Mouse (Mus musculus) cerebellum, adult 9-11 months (tissue): ENCODE results near the gene Adar.

Experiments
- DNase-seq: peaks from one replicate; pipeline ENCODE4 v3.0.0; 2022

The Adar gene

GRCm38 (mm10) chr3:89732091-89732490, 17.3 kb downstream of the Adar start:
- DNase-seq: no peak

GRCm38 (mm10) chr3:89738509-89738908, 23.7 kb downstream of the Adar start:
- no peak for DNase-seq

GRCm38 (mm10) chr3:89752307-89752706, 37.5 kb downstream of the Adar start:
- no peak for DNase-seq

- peak; percentile 63 for DNase-seq
Measured at GRCm38 (mm10) chr3:89755283-89755682, 40.5 kb downstream of the Adar start.

- DNase-seq: peak; percentile 62
Measured at GRCm38 (mm10) chr3:89757851-89758250, 43.0 kb downstream of the Adar start.

GRCm38 (mm10) chr3:89759786-89760185, 45.0 kb downstream of the Adar start:
- DNase-seq: peak; percentile 94

- DNase-seq: peak; percentile 74
Measured at GRCm38 (mm10) chr3:89764119-89764724, 49.4 kb downstream of the Adar start, which contains the start of gene Chrnb2. Gene Chrnb2, minus strand, starts transcription at chr3:89764632.

- DNase-seq: no peak
Measured at GRCm38 (mm10) chr3:89769584-89769983, 54.8 kb downstream of the Adar start.

GRCm38 (mm10) chr3:89770425-89771002, 55.7 kb downstream of the Adar start:
- no peak for DNase-seq

- peak; percentile 91 for DNase-seq
Measured at GRCm38 (mm10) chr3:89772588-89772967, 57.8 kb downstream of the Adar start.

- peak; percentile 98 for DNase-seq
Measured at GRCm38 (mm10) chr3:89772968-89773709, 58.3 kb downstream of the Adar start, which contains the start of gene Ube2q1. Gene Ube2q1, plus strand, starts transcription at chr3:89773616.

GRCm38 (mm10) chr3:89773740-89774211, 59.0 kb downstream of the Adar start:
- peak; percentile 75 for DNase-seq

- peak; percentile 60 for DNase-seq
Measured at GRCm38 (mm10) chr3:89774236-89774960, 59.6 kb downstream of the Adar start.

GRCm38 (mm10) chr3:89776001-89776400, 61.2 kb downstream of the Adar start:
- DNase-seq: no peak

- no peak for DNase-seq
Measured at GRCm38 (mm10) chr3:89780102-89780501, 65.3 kb downstream of the Adar start.

- DNase-seq: no peak
Measured at GRCm38 (mm10) chr3:89781640-89782039, 66.8 kb downstream of the Adar start.

- DNase-seq: peak; percentile 77
Measured at GRCm38 (mm10) chr3:89784991-89785753, 70.3 kb downstream of the Adar start.

- no peak for DNase-seq
Measured at GRCm38 (mm10) chr3:89786275-89786674, 71.5 kb downstream of the Adar start.

- no peak for DNase-seq
Measured at GRCm38 (mm10) chr3:89788680-89789352, 74.0 kb downstream of the Adar start.

- no peak for DNase-seq
Measured at GRCm38 (mm10) chr3:89794616-89795015, 79.8 kb downstream of the Adar start.

- DNase-seq: no peak
Measured at GRCm38 (mm10) chr3:89795746-89796145, 80.9 kb downstream of the Adar start.

- DNase-seq: no peak
Measured at GRCm38 (mm10) chr3:89796358-89796757, 81.5 kb downstream of the Adar start.
